Mouse (Mus musculus): ENCODE measurements around the gene Dis3l.

The Dis3l gene

GRCm38 (mm10) chr9:64341254-64341566 is at the start of gene Dis3l:
Gene Dis3l (minus strand): TSS chr9:64341288.
- DNase-seq = no peak

- DNase-seq = no peak
Measured at GRCm38 (mm10) chr9:64389576-64390292, 48.6 kb upstream of the Dis3l start.

GRCm38 (mm10) chr9:64386466-64387211 is 45.6 kb upstream of the Dis3l start:
- no peak for DNase-seq

GRCm38 (mm10) chr9:64385511-64386465 is 44.7 kb upstream of the Dis3l start, which contains the start of gene Megf11:
Gene Megf11 (plus strand): TSS chr9:64385626.
- DNase-seq = peak; percentile 11

- DNase-seq = no peak
Measured at GRCm38 (mm10) chr9:64383021-64383788, 42.1 kb upstream of the Dis3l start.

GRCm38 (mm10) chr9:64376380-64376779 is 35.3 kb upstream of the Dis3l start:
- DNase-seq = no peak

- DNase-seq = no peak
Measured at GRCm38 (mm10) chr9:64371305-64371819, 30.3 kb upstream of the Dis3l start.

GRCm38 (mm10) chr9:64369871-64370270 is 28.8 kb upstream of the Dis3l start:
- DNase-seq = no peak

GRCm38 (mm10) chr9:64361231-64361950 is 20.3 kb upstream of the Dis3l start:
- DNase-seq = no peak

GRCm38 (mm10) chr9:64355627-64356026 is 14.5 kb upstream of the Dis3l start:
- no peak for DNase-seq

GRCm38 (mm10) chr9:64351191-64351590 is 10.1 kb upstream of the Dis3l start:
- DNase-seq = peak; percentile 39

- DNase-seq = no peak
Measured at GRCm38 (mm10) chr9:64349490-64349889, 8.4 kb upstream of the Dis3l start.

GRCm38 (mm10) chr9:64347377-64347776 is 6.3 kb upstream of the Dis3l start:
- no peak for DNase-seq

GRCm38 (mm10) chr9:64345931-64346330 is 4.8 kb upstream of the Dis3l start:
- DNase-seq = no peak

- DNase-seq = no peak
Measured at GRCm38 (mm10) chr9:64343656-64344055, 2.6 kb upstream of the Dis3l start.

- DNase-seq = no peak
Measured at GRCm38 (mm10) chr9:64341671-64342070, 583 bp upstream of the Dis3l start.

GRCm38 (mm10) chr9:64340351-64341253 is 486 bp downstream of the Dis3l start:
- peak; percentile 74 for DNase-seq

- no peak for DNase-seq
Measured at GRCm38 (mm10) chr9:64339361-64339760, 1.7 kb downstream of the Dis3l start.

GRCm38 (mm10) chr9:64335825-64336224 is 5.3 kb downstream of the Dis3l start:
- no peak for DNase-seq

- no peak for DNase-seq
Measured at GRCm38 (mm10) chr9:64323976-64324375, 17.1 kb downstream of the Dis3l start.
